Mouse (Mus musculus) ES-Bruce4 (cell line): ENCODE results near the gene Nhsl1.

Experiments
- CTCF ChIP-seq: IDR thresholded peaks from one replicate; pipeline ENCODE4 v1.8.1; 2011; ENCODE audit warnings: low read depth, low read length
- EP300 ChIP-seq: IDR thresholded peaks from 2 replicates; pipeline ENCODE4 v1.6.1; 2011; ENCODE audit warnings: low read depth, low read length; ENCODE audit not compliant: insufficient read depth
- POLR2A ChIP-seq: IDR thresholded peaks from one replicate; pipeline ENCODE4 v1.8.1; 2011; ENCODE audit warnings: low read length; ENCODE audit not compliant: insufficient read depth

DNA sequence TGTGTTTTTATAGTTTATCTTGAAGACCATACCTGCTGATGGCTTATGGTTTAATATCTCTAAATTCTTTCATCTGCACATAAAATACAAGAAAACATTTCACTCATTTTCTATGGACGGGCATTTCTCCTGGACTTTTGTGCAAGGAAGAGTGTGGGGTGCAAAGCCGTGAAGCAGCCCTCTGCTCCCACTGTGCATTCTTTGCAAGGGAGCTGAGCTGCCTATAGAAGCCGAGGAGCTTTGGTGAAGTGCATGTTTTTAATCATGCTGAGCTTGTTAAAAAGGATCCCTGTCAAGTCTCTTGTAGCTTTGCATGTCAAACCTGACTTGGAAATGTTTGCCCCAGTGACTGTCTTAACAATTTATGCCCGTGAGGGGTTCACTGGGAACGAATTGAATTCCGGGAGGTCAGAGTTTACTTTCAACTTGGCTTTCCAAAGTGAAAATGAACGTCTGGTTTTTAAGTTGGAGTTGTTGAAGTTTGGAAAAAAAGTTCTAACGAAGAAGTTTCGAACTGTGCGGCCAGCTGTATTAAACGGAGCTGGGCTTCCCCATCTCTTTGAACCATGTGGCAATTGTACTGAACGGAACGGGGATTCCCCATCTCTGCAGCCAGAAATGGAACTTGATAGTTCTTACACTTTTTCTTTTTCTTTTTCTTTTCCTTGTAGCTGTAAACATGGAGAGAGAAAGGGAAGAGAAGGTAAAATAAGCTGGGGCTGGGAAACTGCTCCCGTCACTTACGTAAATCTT lies 22.8 kb downstream of the Nhsl1 start:
- TF ChIP-seq POLR2A (no peak), CTCF (no peak), EP300 (no peak)
